Mouse (Mus musculus) ES-Bruce4 (cell line): Measurements from ENCODE around the gene Pigc.

ENCODE experiments used
- CTCF ChIP-seq: IDR thresholded peaks from one replicate; pipeline ENCODE4 v1.8.1; 2011; ENCODE audit warnings: low read depth, low read length
- EP300 ChIP-seq: IDR thresholded peaks from 2 replicates; pipeline ENCODE4 v1.6.1; 2011; ENCODE audit warnings: low read depth, low read length; ENCODE audit not compliant: insufficient read depth
- POLR2A ChIP-seq: IDR thresholded peaks from one replicate; pipeline ENCODE4 v1.8.1; 2011; ENCODE audit warnings: low read length; ENCODE audit not compliant: insufficient read depth

DNA sequence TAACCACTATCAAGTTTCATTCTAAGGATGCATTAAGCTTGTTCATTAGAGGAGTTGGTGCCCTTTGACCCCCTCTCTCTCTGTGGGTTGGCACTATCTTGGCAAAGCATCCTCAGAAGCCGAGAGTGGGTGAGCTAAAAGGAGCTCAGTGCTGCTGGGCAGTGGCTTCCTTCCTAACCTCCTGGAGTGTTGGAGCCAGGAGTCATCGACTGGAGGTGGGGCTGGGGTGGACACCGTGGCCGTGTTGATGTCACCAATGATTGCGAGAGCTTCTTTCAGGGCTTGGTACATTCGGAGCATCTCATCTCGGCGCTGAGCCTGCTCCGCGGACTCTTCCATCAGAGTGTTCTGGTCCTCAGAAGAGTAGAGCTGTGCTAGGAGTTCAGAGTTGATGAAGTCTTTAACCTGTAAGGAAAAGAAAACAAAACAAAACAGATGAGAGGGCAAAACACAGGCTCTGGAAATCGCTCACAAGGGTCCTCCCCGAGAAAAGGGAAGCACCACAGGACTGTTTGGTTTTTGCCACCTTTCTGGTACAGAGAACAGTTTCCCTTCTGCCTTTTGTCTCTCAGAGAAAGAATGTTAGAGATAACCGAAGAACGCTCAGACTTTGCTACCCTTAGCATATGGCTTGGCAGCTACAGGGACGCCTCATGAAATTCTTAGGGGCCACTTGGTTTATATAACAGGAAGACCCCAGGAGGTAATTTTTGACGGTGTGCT is 42.7 kb downstream of the Pigc start:
- TF ChIP-seq POLR2A (no peak), CTCF (no peak), EP300 (no peak)
